Mouse (Mus musculus) heart, embryonic 12.5 days (tissue): ENCODE data around the gene Susd1. TPM values are rescaled to one million over a fixed set of nuclear protein-coding genes. Genes with fewer than 3 reads are reported as not detected.

Experiments
- ATAC-seq: fragments of 200-750 bp; cut with Nextera tagmentation; 2 replicates; pipeline ENCODE4 v1.8.0; 2017; ENCODE audit warnings: moderate TSS enrichment, moderate library complexity; ENCODE audit not compliant: insufficient number of reproducible peaks, low FRiP score
- H3K27ac ChIP-seq: fragments of 300-500 bp; sonication (generic); 2 replicates; pipeline ENCODE4 v1.5.1; 2016; ENCODE audit warnings: mild to moderate bottlenecking, moderate library complexity; ENCODE audit not compliant: poor library complexity, severe bottlenecking
- H3K27me3 ChIP-seq: fragments of 300-500 bp; sonication (generic); replicated peaks from 2 replicates; pipeline ENCODE4 v1.6.1; 2016; ENCODE audit warnings: mild to moderate bottlenecking, moderate library complexity
- H3K36me3 ChIP-seq: fragments of 300-500 bp; sonication (generic); 2 replicates; pipeline ENCODE4 v1.6.1; 2016; ENCODE audit warnings: mild to moderate bottlenecking, moderate library complexity
- H3K4me1 ChIP-seq: fragments of 300-500 bp; sonication (generic); replicated peaks from 2 replicates; pipeline ENCODE4 v1.6.1; 2016; ENCODE audit warnings: mild to moderate bottlenecking
- H3K4me2 ChIP-seq: fragments of 300-500 bp; sonication (generic); 2 replicates; pipeline ENCODE4 v1.6.1; 2016; ENCODE audit warnings: mild to moderate bottlenecking, moderate library complexity
- H3K4me3 ChIP-seq: fragments of 300-500 bp; sonication (generic); 2 replicates; pipeline ENCODE4 v1.5.1; 2016; ENCODE audit warnings: mild to moderate bottlenecking
- H3K9ac ChIP-seq: fragments of 300-500 bp; sonication (generic); 2 replicates; pipeline ENCODE4 v1.6.1; 2016; ENCODE audit warnings: mild to moderate bottlenecking, moderate library complexity
- H3K9me3 ChIP-seq: fragments of 300-500 bp; sonication (generic); replicated peaks from 2 replicates; pipeline ENCODE4 v1.6.1; 2016; ENCODE audit warnings: mild to moderate bottlenecking, moderate library complexity
- WGBS: fragments of 180-500 bp; shearing (Covaris S2); methylation state at CpG from one replicate; pipeline ENCODE4 v1.1.7; 2016; 5-methylcytosine and 5-hydroxymethylcytosine counted together
- polyA plus RNA-seq: library from polyadenylated mRNA; unstranded; fragments of >200 nt; fragmentation: Nextera tagmentation; extraction: Ambion mirVana; gene quantifications from 2 replicates; pipeline ENCODE4 v1.2.1, GENCODE M21; 2016

The Susd1 gene
- polyA plus RNA-seq, 1 experiment from 2014 or later = 10.0 TPM

DNA sequence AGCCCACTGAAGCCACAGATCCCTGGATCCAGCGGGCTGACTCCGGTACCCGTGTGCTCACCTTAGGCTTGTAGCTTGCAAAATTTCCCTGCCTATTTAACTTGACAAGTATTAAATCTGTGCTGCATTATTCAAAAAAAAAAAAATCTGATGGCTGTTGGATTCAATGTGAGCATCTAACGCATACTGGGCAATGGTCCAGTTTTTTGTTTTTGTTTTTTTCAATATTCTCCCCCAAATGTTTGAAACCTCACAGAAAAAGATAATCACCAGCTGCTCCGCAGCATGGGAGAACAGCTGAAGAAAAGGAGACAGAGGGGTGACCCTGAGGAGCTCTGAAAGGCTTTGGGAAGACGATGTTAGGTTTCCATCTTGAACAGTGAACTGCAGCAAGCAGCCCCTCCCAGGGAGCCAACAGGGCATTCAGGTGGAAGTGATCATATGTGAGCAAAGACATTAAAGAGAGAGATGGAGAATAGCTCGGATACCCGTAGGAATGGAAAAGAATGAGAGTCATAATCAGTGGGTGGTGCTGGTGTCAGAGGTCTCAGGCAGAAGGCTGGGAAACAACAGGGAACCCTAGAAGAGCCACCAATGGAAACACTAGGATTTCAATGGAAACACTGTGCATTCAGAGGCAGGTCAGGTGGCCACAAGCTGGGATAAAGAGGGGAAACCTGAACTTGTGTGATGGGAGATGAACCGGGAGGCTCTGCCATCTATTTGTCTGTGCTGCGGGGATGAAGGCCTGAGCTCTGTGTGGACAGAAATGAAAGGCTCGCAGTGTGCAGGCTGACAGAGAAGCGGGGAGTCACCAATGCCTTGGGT is 117.0 kb downstream of the Susd1 start:
- Histone ChIP-seq H3K36me3 (0 out of 2 replicates have a peak, but pooled peaks cover 4% of the 10 kb centered on the region), H3K27ac (no peak overlapping the region), H3K9ac (no peak overlapping the region), H3K4me3 (no peak overlapping the region), H3K27me3 (no peaks in the 10 kb centered on the region), H3K9me3 (no peaks in the 10 kb centered on the region), H3K4me2 (no peak overlapping the region), H3K4me1 (peaks cover 34% of the 10 kb centered on the region)
- ATAC-seq = no peak
- WGBS = 86% methylated on average over 12 of the region's 12 CpGs

DNA sequence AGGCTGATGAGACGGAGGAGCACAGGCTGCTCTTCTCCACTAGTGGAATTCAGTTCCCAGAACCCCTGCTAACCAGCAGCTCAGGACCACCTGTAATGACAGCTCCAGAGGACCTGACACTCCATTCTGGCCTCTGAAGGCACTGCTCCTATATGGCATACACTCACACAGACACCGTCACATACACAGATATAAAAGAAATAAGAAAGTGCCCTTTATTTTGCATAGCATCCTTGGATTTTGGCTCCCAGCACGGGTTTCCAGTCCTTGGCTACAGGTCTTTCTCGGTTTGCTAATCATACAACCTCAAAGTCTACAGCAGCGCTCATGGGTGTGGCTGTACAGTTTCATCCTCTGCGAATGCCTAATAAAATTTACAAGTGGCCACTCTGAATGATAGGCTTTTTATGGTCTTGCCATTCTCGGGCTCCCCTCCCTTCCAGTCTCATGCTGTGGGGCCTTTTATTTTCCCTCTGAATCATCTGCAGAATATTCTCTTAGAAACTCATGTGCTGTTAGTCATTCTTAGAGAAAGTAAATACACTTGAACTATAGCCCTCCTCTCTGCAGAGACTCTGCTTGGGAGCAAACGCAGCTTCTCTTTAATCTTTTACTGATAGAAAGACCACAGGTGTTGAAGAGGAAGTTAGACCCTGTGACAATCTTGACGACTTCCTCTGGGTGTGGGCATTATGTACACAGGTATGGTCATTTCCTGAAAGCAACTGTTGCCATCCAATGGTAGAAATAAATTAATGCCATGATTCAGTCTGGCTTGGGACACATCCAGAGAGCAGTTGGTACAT is 119.1 kb downstream of the Susd1 start:
- no peak for ATAC-seq
- H3K4me3 ChIP-seq = no peak overlapping the region
- H3K4me1 ChIP-seq = peaks cover 49% of the 10 kb centered on the region
- no peaks in the 10 kb centered on the region for H3K9me3 ChIP-seq
- H3K9ac ChIP-seq = no peak overlapping the region
- 0 out of 2 replicates have a peak, but pooled peaks cover 4% of the 10 kb centered on the region for H3K36me3 ChIP-seq
- no peaks in the 10 kb centered on the region for H3K27me3 ChIP-seq
- H3K27ac ChIP-seq = no peak overlapping the region
- H3K4me2 ChIP-seq = no peak overlapping the region
- 73% methylated on average over 9 of the region's 9 CpGs for WGBS

DNA sequence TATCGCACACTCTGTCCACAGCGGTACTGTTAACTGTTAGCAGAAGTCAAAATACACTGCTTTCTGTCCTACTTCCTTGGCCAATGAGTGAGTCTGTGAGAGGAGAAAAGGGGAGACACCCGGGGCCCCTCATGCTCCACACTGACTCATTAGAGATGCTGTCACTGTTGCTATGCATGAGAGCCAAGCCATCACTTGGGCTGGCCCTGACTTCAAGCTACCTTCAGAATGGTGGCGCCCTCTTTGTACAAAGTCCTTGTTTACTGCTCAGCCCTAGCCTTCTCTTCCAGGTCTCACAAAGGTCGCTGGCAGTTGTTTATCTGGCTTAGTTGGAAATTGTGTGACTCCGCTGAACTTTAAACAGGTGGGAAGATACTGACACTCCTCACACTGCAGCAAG is 119.8 kb downstream of the Susd1 start:
- Histone ChIP-seq H3K4me2 (no peak overlapping the region), H3K4me3 (no peak overlapping the region), H3K27me3 (no peaks in the 10 kb centered on the region), H3K9ac (no peak overlapping the region), H3K4me1 (peaks cover 43% of the 10 kb centered on the region), H3K27ac (no peak overlapping the region), H3K36me3 (0 out of 2 replicates have a peak, but pooled peaks cover 4% of the 10 kb centered on the region), H3K9me3 (no peaks in the 10 kb centered on the region)
- no peak for ATAC-seq
- WGBS = 61% methylated on average over 6 of the region's 6 CpGs

DNA sequence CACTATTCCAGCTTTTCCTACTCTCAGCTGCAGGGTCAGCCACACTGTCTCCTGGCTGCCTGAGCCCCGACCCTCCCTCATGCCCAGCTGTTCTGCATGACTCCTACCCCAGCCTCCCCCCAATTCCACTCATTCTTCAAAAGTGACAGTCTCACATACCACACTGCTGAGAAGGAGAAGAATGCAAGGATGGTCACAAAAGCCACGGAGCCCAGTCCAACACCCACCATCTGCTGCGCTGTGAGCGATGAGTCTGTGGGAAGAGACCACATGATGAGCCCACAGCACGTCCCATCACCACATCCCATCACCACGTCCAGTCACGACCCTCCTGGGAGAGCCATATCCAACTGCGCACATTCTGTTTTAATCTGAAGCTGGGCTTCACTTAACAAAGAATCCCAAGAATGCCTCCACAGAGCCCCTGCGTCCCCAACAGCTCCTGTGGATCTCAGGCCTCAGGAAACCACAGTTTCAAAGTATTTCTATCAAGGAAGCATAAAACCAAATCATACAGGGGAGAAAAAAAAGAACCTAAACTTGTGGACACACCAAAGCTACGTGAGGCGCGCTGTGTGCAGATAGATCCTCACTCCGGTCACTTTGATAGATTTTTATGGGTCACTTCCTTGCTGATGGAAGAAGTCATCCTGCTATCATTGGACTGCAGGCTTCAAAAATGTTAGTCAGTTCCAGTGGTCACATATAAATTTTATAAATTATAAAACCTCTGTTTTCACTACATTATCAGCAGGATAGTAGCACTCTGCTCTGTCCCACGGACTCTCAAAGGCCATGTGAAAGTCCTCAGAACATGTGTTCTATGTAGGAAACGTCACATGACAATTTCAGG is 122.7 kb downstream of the Susd1 start:
- ATAC-seq = peak; percentile 42
- no peaks in the 10 kb centered on the region for H3K9me3 ChIP-seq
- H3K27me3 ChIP-seq = no peaks in the 10 kb centered on the region
- peaks cover 32% of the 10 kb centered on the region for H3K4me1 ChIP-seq
- H3K27ac ChIP-seq = peak overlapping the region; percentile 53
- no peaks in the 10 kb centered on the region for H3K36me3 ChIP-seq
- WGBS = 49% methylated on average over 15 of the region's 15 CpGs
- peak overlapping the region; percentile 46 for H3K4me2 ChIP-seq
- H3K9ac ChIP-seq = no peak overlapping the region
- no peak overlapping the region for H3K4me3 ChIP-seq

DNA sequence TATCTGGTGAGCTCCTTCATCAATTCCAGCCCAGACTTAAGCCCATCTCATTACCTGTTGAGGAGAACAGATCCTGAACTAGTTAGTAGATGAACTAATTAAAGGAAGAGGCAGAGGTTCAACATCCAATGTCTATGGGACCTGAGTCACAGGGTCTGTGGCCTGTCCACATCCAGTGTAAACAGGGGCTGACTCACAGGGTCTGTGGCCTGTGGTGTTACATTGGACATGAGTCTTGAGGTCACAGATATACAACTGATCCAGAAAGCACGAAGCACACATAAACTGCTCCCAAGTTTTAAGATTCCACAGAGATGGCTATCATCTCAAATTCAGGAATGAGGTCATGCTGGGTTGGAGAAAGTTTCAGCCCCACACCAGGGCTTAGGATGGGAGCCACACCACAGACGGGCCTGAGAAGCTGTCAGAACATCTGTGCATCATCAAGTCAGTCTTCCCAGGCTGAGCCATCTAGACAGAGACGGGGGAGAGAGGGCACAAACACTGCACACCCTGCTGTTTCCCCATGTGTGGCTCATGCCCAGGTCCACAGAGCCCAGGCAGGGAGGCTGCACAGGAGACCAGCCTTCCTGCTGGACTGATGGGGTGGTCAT is 123.4 kb downstream of the Susd1 start:
- 34% methylated on average over 3 of the region's 3 CpGs for WGBS
- Histone ChIP-seq H3K4me3 (no peak overlapping the region), H3K27ac (peak overlapping the region; percentile 53), H3K9me3 (no peaks in the 10 kb centered on the region), H3K36me3 (no peaks in the 10 kb centered on the region), H3K9ac (no peak overlapping the region), H3K4me2 (peak overlapping the region; percentile 46), H3K27me3 (no peaks in the 10 kb centered on the region), H3K4me1 (peaks cover 32% of the 10 kb centered on the region)
- ATAC-seq = peak; percentile 33; the same call in 1 of the 2 replicates

DNA sequence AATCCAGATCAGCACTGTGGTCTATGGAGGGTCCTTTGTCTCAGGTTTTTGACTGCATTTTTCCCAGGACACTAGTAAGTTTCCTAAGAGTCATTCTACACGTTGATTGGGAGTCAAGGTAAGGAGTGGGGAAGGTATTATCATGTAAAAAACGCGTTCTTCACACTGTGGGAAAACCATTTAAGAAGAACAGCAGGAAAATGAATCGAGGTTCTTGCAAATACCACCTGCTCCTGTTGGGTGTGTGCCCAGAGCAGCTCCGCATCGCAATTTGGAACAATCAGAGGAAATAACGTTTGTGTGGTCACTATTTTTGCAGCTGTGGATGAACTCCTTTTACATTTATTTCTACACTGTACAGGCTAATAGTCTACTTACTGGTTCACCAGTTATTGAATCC is 125.5 kb downstream of the Susd1 start:
- peaks cover 19% of the 10 kb centered on the region for H3K4me1 ChIP-seq
- no peak overlapping the region for H3K4me2 ChIP-seq
- H3K4me3 ChIP-seq = no peak overlapping the region
- H3K36me3 ChIP-seq = no peaks in the 10 kb centered on the region
- H3K9ac ChIP-seq = no peak overlapping the region
- ATAC-seq = no peak
- no peaks in the 10 kb centered on the region for H3K27me3 ChIP-seq
- H3K9me3 ChIP-seq = no peaks in the 10 kb centered on the region
- WGBS = 66% methylated on average over 7 of the region's 7 CpGs
- no peak overlapping the region for H3K27ac ChIP-seq

DNA sequence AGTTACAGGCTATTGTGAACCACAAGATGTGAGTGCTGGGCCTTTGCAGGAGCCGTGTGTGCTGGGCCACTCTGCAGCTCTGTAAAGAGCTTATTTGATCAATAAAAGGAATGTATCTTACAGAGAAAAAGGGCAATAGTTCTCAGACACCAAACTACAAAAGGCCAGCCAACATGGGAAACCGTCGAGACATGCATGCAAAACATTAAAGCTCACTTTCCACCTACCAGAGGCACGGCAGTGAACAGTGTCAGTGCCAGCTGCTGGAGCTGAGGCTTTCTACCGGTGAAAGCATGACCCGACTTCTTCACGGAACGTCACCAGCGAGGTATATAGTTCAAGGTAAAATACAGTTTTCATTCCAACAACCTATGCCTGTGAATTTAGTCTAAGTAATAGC is 127.8 kb downstream of the Susd1 start:
- H3K4me1 ChIP-seq = peaks cover 9% of the 10 kb centered on the region
- 92% methylated on average over 9 of the region's 9 CpGs for WGBS
- no peak for ATAC-seq

DNA sequence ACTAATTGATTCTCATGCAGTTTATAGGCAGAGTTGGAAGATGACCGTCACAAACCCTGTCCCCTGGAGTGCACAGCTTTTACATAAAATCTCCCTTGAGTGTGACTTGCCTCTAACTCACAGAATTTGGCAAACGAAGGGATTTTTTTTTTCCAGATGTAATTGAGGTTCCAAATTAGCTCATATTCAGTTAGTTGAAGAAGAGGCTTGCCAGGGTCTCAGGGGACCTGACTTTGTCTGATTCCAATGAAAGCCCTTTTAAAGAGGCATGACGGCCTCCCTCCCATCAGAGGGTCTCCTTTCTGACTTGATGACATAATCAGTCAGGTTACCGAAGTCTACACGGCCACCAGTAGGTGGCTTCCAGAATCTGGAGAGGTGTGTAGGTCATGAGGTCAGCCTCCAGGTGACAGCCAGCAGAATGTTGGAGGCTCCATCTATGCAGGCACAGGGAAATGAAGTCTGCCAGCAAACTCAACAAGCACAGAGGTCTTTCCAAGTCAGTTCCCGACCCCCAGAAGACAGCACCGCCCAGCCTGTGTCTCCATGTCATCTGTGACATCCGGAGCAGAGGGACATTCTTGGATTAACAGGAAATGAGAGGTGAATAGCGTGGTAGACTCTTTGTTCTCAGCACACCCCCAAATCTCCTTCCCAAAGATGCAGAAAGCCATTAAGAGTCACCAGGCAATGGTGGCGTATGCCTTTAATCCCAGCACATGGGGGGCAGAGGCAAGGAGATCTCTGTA is 130.4 kb downstream of the Susd1 start:
- no peak overlapping the region for H3K9ac ChIP-seq
- 80% methylated on average over 10 of the region's 10 CpGs for WGBS

More for the DNA sequence above, 127.8 kb downstream of the Susd1 start:
- no peaks in the 10 kb centered on the region for H3K27me3 ChIP-seq
- no peak overlapping the region for H3K4me3 ChIP-seq
- H3K27ac ChIP-seq = no peak overlapping the region
- no peaks in the 10 kb centered on the region for H3K36me3 ChIP-seq
- H3K9ac ChIP-seq = no peak overlapping the region
- no peak overlapping the region for H3K4me2 ChIP-seq
- no peaks in the 10 kb centered on the region for H3K9me3 ChIP-seq

DNA sequence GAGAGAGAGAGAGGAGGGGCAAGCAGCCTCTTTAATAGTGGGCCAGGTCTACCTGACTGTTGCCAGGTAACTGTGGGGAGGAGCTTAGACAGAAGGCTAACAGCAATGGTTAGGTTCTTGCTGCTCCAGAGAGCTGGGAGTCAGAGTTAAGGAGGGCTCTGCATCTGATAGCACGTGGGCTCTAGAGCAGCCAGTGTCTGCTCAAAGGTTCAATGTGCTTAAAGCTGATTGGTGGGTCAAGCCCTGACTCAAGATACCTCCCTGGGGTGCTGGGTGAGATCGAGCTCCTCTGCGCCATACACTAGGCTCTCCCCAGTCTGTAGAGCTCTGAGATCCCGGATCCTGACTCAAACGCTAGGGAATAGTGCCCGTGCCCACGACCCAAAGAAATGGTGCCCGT is 136.0 kb downstream of the Susd1 start:
- no peak for ATAC-seq
- Histone ChIP-seq H3K36me3 (no peaks in the 10 kb centered on the region), H3K27ac (no peak overlapping the region), H3K4me2 (no peak overlapping the region), H3K9me3 (peaks cover 9% of the 10 kb centered on the region), H3K4me3 (no peak overlapping the region), H3K9ac (no peak overlapping the region), H3K27me3 (no peaks in the 10 kb centered on the region), H3K4me1 (no peaks in the 10 kb centered on the region)
- 86% methylated on average over 8 of the region's 8 CpGs for WGBS

More for the DNA sequence above, 130.4 kb downstream of the Susd1 start:
- no peak overlapping the region for H3K4me3 ChIP-seq
- no peaks in the 10 kb centered on the region for H3K4me1 ChIP-seq
- no peaks in the 10 kb centered on the region for H3K27me3 ChIP-seq
- no peak overlapping the region for H3K27ac ChIP-seq
- ATAC-seq = no peak
- H3K9me3 ChIP-seq = peaks cover 2% of the 10 kb centered on the region
- H3K36me3 ChIP-seq = no peaks in the 10 kb centered on the region
- no peak overlapping the region for H3K4me2 ChIP-seq
